Mouse (Mus musculus) CH12.LX (cell line): ENCODE measurements around the gene Ube2z. TPM values are rescaled to one million over a fixed set of nuclear protein-coding genes. Genes with fewer than 3 reads are reported as not detected.
A peak's percentile ranks its signal among the peaks of the same experiment; 100 is the strongest.

ENCODE experiments used
- DNase-seq: peaks from one replicate; pipeline ENCODE4 v3.0.0-alpha.2; 2013; ENCODE audit errors: extremely low read depth
- H3K27ac ChIP-seq: 2 replicates; pipeline ENCODE4 v1.5.1; 2012; ENCODE audit warnings: low read depth, mild to moderate bottlenecking, control low read depth, moderate library complexity; ENCODE audit not compliant: insufficient read depth
- H3K27me3 ChIP-seq: replicated peaks from 2 replicates; pipeline ENCODE3; 2012; ENCODE audit warnings: inconsistent platforms
- H3K36me3 ChIP-seq, 2 experiments: replicated peaks in 1 of 2; 2 replicates each; pipeline versions ENCODE3 to v1.6.1; 2012; ENCODE audit warnings: inconsistent platforms in 1 of 2, low read length in 1 of 2, mild to moderate bottlenecking in 1 of 2, mixed read lengths in 1 of 2, moderate library complexity in 1 of 2; ENCODE audit not compliant: control insufficient read depth in 1 of 2, insufficient read depth in 1 of 2
- H3K4me1 ChIP-seq, 2 experiments: 2 replicates each; pipeline ENCODE4 v1.6.1; 2012; ENCODE audit warnings: inconsistent platforms in 1 of 2, moderate library complexity in 1 of 2; ENCODE audit not compliant: insufficient read depth in 2 of 2, control insufficient read depth in 1 of 2
- H3K4me2 ChIP-seq: 2 replicates; pipeline ENCODE4 v1.6.1; 2012; ENCODE audit warnings: low read depth, mild to moderate bottlenecking, control low read depth; ENCODE audit not compliant: poor library complexity, insufficient read depth, severe bottlenecking
- H3K4me3 ChIP-seq, 3 experiments: fragments of 150-350 bp in 1 of 3; sonication (generic) in 1 of 3; replicated peaks in 1 of 3; 2 replicates each; pipeline versions ENCODE3 to v1.5.1; 2011 to 2012; ENCODE audit warnings: low read depth in 2 of 3, low read length in 2 of 3, mild to moderate bottlenecking in 2 of 3, moderate library complexity in 2 of 3, control low read depth in 1 of 3, improper control_type of control experiment in 1 of 3, inconsistent platforms in 1 of 3, mixed read lengths in 1 of 3; ENCODE audit not compliant: poor library complexity in 1 of 3
- H3K79me2 ChIP-seq: replicated peaks from 2 replicates; pipeline ENCODE4 v1.6.1; 2012; ENCODE audit warnings: mild to moderate bottlenecking, moderate library complexity; ENCODE audit not compliant: control insufficient read depth, poor library complexity, insufficient read depth, severe bottlenecking; ENCODE audit errors: extremely low read depth
- H3K9ac ChIP-seq: 2 replicates; pipeline ENCODE4 v1.6.1; 2012; ENCODE audit warnings: low read depth, mild to moderate bottlenecking, control low read depth, moderate library complexity; ENCODE audit not compliant: insufficient read depth
- H3K9me3 ChIP-seq: replicated peaks from 2 replicates; pipeline ENCODE3; 2012; ENCODE audit warnings: low read length, inconsistent platforms, mixed read lengths
- CHD1 ChIP-seq: IDR thresholded peaks from 2 replicates; pipeline ENCODE4 v1.6.1; 2012; ENCODE audit warnings: low read depth, low read length, improper control_type of control experiment, inconsistent platforms
- E2F4 ChIP-seq: IDR thresholded peaks from 2 replicates; pipeline ENCODE4 v1.6.1; 2011; ENCODE audit warnings: low read depth, low read length, improper control_type of control experiment; ENCODE audit not compliant: insufficient replicate concordance
- ELF1 ChIP-seq: IDR thresholded peaks from 2 replicates; pipeline ENCODE4 v1.6.1; 2014; ENCODE audit warnings: low read depth, mild to moderate bottlenecking, inconsistent platforms, low read length, improper control_type of control experiment
- ETS1 ChIP-seq: conservative IDR thresholded peaks from 2 replicates; pipeline ENCODE4 v1.6.1; 2012; ENCODE audit warnings: low read depth, mild to moderate bottlenecking, inconsistent platforms, low read length, improper control_type of control experiment, moderate library complexity
- GABPA ChIP-seq: IDR thresholded peaks from 2 replicates; pipeline ENCODE4 v1.6.1; 2012; ENCODE audit warnings: low read depth, low read length, improper control_type of control experiment, inconsistent platforms; ENCODE audit not compliant: insufficient replicate concordance
- NRF1 ChIP-seq: IDR thresholded peaks from 2 replicates; pipeline ENCODE4 v1.6.1; 2014; ENCODE audit warnings: low read depth, mild to moderate bottlenecking, inconsistent platforms, low read length, improper control_type of control experiment, moderate library complexity
- POLR2A ChIP-seq: IDR thresholded peaks from 2 replicates; pipeline ENCODE4 v1.6.1; 2011; ENCODE audit warnings: low read depth, mild to moderate bottlenecking, improper control_type of control experiment, low read length
- RCOR1 ChIP-seq: conservative IDR thresholded peaks from 2 replicates; pipeline ENCODE4 v1.6.1; 2012; ENCODE audit warnings: low read depth, mild to moderate bottlenecking, inconsistent platforms, low read length, improper control_type of control experiment
- TBP ChIP-seq: conservative IDR thresholded peaks from 2 replicates; pipeline ENCODE4 v1.6.1; 2011; ENCODE audit warnings: low read depth, low read length, improper control_type of control experiment
- ZMIZ1 ChIP-seq: IDR thresholded peaks from 2 replicates; pipeline ENCODE4 v1.6.1; 2012; ENCODE audit warnings: low read depth, mild to moderate bottlenecking, inconsistent platforms, low read length, improper control_type of control experiment
- dilution Hi-C: fragments of 300-500 bp; cut with MboI; formaldehyde crosslinking; loops from 2 replicates; pipeline ENCODE4 v1.14.3; 2020; ENCODE audit warnings: low sequenced_read_pairs; ENCODE audit not compliant: extremely low pct_unique_long_range_greater_than_20kb, extremely low pct_ligation_motif_present
- in situ Hi-C: fragments of 300-500 bp; cut with MboI; formaldehyde crosslinking; loops from 3 replicates; pipeline ENCODE4 v1.14.3; 2019; ENCODE audit warnings: low sequenced_read_pairs, low pct_ligation_motif_present, low pct_unique_long_range_greater_than_20kb, mixed read lengths
- polyA plus RNA-seq: library from polyadenylated mRNA; unstranded; fragments of >175 nt; gene quantifications from 2 replicates; pipeline ENCODE4 v1.2.1, GENCODE M21; 2012; ENCODE audit warnings: low read depth; ENCODE audit not compliant: insufficient read length
- total RNA-seq, 2 experiments: library from RNA; depleted of rRNA; stranded (reverse); fragments of 300-350 nt in 1 of 2; fragments of >200 nt in 1 of 2; gene quantifications; 2 replicates each; pipeline ENCODE4 v1.2.3; 2012 to 2014

The Ube2z gene
- total and polyA plus RNA-seq, 3 experiments = 51.3 to 67.8 (median 64.2) TPM

DNA sequence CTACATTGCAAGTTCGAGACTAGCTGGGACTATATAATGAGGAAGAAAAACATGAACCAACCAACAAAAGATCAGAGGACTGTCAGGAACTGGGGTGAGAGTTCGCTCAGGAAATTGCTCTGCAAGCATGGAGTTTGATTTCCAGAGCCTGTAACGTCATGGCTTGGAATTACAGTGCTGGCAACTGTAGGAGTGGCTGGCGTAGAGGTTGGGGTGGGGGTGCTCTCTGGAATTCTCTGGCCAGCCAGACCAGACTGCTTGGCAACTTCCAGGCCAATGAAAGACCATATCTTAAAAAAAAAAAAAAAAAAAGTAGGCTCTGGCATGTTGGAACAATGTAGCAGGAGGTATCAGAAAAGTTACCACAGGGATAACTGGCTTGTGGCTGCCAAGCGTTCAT, 15.5 kb upstream of the Ube2z start:
- DNase-seq = no peak
- Histone ChIP-seq H3K4me3 (no peak overlapping the region), H3K27me3 (peaks cover 10% of the 10 kb centered on the region), H3K9ac (no peak overlapping the region), H3K9me3 (peaks cover under 1% of the 10 kb centered on the region), H3K4me1 (peaks cover 0 to 8% of the 10 kb centered on the region in 2 experiments; a peak in 1 of 4 replicates), H3K27ac (no peak overlapping the region), H3K4me2 (no peak overlapping the region), H3K79me2 (no peaks in the 10 kb centered on the region), H3K36me3 (no peaks in the 10 kb centered on the region)
- dilution Hi-C loops (no loop called here), in situ Hi-C loops (loop anchor here (10.0 kb wide), 1 partner anchor 96 kb away; no protein-coding TSS in a partner anchor)
- TF ChIP-seq ZMIZ1 (no peak), POLR2A (no peak), NRF1 (no peak), GABPA (no peak), TBP (no peak), CHD1 (no peak)

- H3K9me3 ChIP-seq = no peaks in the 10 kb centered on the region
- H3K4me1 ChIP-seq = peaks cover 7 to 24% of the 10 kb centered on the region in 2 experiments
- TF ChIP-seq E2F4 = no peak
- no peak for TF ChIP-seq ELF1
- TF ChIP-seq TBP = 0 out of 2 replicates have a peak, but pooled peaks have one; percentile 67
- TF ChIP-seq CHD1 = peak; percentile 97
- TF ChIP-seq RCOR1 = 0 out of 2 replicates have a peak, but pooled peaks have one; percentile 39
- TF ChIP-seq ETS1 = 0 out of 2 replicates have a peak, but pooled peaks have one; percentile 5
- TF ChIP-seq, all 38 proteins: peak for 4
- Histone ChIP-seq H3K4me2 (peak overlapping the region; percentile 71), H3K9ac (peak overlapping the region; percentile 77), H3K4me3 (peak overlapping the region; percentile 30 to 55 (median 32)), H3K27ac (peak overlapping the region; percentile 30; the same call in 1 of the 2 replicates), H3K36me3 (peaks cover 13 to 20% of the 10 kb centered on the region in 2 experiments), H3K27me3 (no peaks in the 10 kb centered on the region), H3K79me2 (peaks cover 17% of the 10 kb centered on the region)
- in situ Hi-C loops (no loop called here), dilution Hi-C loops (no loop called here)
- DNase-seq = no peak
Measured at GRCm38 (mm10) chr11:96076221-96077105, 11.3 kb upstream of the Ube2z start.
